Mouse (Mus musculus) brown adipose tissue, adult 24 weeks (tissue): ENCODE measurements around the gene Hbq1a. TPM values are rescaled to one million over a fixed set of nuclear protein-coding genes. Genes with fewer than 3 reads are reported as not detected.
"Not testable (repeated sequence)": the region's sequence is repeated elsewhere in the genome, so short reads cannot be mapped to it uniquely, and the experiment has no call there.

Source experiments
- H3K27ac ChIP-seq: fragments of 200-500 bp; replicated peaks from 2 replicates; pipeline ENCODE4 v1.5.1; 2012; ENCODE audit warnings: low read depth, mild to moderate bottlenecking, low read length
- H3K4me1 ChIP-seq: fragments of 200-500 bp; 2 replicates; pipeline ENCODE4 v1.6.1; 2012; ENCODE audit warnings: low read length, mixed read lengths; ENCODE audit not compliant: control insufficient read depth, insufficient read depth, insufficient read length
- H3K4me3 ChIP-seq: fragments of 200-500 bp; 2 replicates; pipeline ENCODE4 v1.5.1; 2012; ENCODE audit warnings: low read depth, mild to moderate bottlenecking, low read length, moderate library complexity; ENCODE audit not compliant: insufficient read depth
- polyA plus RNA-seq: library from polyadenylated mRNA; stranded (reverse); fragments of >200 nt; gene quantifications from 2 replicates; pipeline ENCODE4 v1.2.4, GENCODE M21; 2012; ENCODE audit not compliant: missing spikeins, insufficient read depth, insufficient read length

The Hbq1a gene
- not detected in 2 replicates for polyA plus RNA-seq

DNA sequence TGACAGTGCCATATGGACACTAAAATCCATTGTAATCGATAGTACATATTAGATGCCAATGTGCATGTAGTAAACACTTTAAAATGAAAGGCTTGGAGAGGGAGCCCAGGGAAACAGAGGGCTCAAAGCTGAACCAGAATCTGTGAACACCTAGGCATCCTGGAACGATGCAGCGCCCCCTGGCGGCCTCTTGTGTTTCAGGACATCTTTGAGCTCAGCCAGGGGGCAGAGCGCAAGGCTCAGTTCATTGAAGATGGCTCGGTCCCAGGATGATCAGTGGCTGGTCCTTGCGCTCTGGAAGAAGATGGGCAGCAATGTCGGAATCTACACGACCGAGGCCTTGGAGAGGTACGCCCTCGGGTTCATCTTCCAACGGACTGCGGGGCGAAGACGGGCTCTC lies at the start of gene Hbq1a:
Hbq1a (plus strand) TSS at position 205 of the 400 bp plus-strand sequence.
- not testable (repeated sequence) for H3K4me3 ChIP-seq, H3K4me1 ChIP-seq, H3K27ac ChIP-seq

- Histone ChIP-seq H3K27ac (no peak overlapping the region), H3K4me1 (no peaks in the 10 kb centered on the region), H3K4me3 (no peak overlapping the region)
Measured at GRCm38 (mm10) chr11:32250880-32251763, 48.7 kb upstream of the Hbq1a start.

- Histone ChIP-seq H3K4me3 (no peak overlapping the region), H3K4me1 (no peaks in the 10 kb centered on the region), H3K27ac (no peak overlapping the region)
Measured at GRCm38 (mm10) chr11:32253121-32253520, 46.7 kb upstream of the Hbq1a start.

DNA sequence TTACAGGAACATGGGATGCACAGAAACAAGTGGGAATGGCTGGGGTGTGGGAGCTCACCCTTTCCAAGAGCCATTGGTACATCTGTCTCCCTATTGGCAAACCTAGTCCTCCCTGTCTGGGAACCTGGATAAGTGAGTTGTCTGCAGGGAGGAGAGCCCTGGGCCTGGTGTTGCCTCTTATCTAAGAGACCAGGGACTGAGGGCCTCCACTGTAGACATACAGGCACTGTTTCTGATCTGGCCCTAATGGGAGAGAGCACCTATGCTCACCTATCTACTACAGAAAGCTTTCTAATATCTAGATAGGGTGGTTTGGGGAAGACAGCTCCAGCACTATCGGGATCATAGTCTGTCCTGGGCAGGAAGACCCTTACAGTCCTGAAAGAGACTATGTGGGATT lies 43.7 kb upstream of the Hbq1a start:
- Histone ChIP-seq H3K27ac (no peak overlapping the region), H3K4me3 (no peak overlapping the region)

DNA sequence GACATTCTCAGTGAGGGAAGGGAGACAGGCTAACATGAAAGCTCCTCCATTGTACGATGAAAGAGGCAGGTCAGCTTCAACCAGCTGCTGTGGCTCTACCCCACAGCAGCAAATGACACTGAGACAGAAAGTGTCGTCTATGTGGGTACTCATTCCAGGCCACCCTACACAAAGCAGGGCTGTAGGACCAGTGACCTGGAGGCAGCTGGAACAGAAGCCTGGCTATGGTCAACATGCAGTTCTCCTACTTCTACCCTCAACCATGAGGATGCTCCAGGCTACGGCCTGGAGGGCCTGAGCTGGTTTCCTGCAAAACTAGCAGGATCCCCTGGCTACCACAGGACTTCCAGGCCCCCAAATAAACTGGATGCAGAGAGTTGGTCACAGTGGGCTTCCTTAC lies 43.3 kb upstream of the Hbq1a start:
- Histone ChIP-seq H3K4me3 (no peak overlapping the region), H3K4me1 (no peaks in the 10 kb centered on the region), H3K27ac (no peak overlapping the region)

More for the DNA sequence above, 43.7 kb upstream of the Hbq1a start:
- H3K4me1 ChIP-seq: no peaks in the 10 kb centered on the region

- Histone ChIP-seq H3K4me3 (no peak overlapping the region), H3K4me1 (no peaks in the 10 kb centered on the region), H3K27ac (no peak overlapping the region)
Measured at GRCm38 (mm10) chr11:32262674-32263415, 37.0 kb upstream of the Hbq1a start.

DNA sequence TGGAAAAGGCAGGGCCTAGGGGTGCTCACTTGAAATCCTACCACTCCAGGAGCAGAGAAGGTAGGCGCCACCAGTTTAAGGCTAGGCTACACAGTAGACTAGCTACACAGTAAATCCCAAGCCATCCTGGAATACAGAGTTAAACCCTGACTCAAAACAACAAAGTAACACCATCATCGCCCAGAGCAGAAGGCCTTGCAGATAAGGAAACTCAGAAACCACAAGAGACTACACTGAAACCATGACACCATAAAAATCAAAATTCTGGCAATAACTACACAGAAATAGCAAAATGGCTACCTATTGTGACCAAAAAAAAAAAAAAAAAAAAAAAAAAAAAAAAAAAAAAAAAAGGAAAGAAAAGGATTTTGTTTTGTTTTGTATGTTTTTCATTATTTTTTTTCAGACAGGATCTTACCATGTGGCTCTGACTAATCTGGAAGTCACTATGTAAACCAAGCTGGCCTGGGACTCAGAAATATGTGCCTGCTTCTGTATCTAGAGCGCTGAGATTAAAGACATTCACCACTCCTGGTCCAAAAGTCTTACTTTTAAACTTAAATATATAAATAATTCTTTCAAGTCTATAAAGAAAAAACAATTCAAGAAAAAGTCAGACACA lies 34.6 kb upstream of the Hbq1a start:
- no peaks in the 10 kb centered on the region for H3K4me1 ChIP-seq
- H3K4me3 ChIP-seq: no peak overlapping the region
- no peak overlapping the region for H3K27ac ChIP-seq

GRCm38 (mm10) chr11:32266194-32266593 lies 33.7 kb upstream of the Hbq1a start:
- H3K27ac ChIP-seq: no peak overlapping the region
- H3K4me3 ChIP-seq: no peak overlapping the region

DNA sequence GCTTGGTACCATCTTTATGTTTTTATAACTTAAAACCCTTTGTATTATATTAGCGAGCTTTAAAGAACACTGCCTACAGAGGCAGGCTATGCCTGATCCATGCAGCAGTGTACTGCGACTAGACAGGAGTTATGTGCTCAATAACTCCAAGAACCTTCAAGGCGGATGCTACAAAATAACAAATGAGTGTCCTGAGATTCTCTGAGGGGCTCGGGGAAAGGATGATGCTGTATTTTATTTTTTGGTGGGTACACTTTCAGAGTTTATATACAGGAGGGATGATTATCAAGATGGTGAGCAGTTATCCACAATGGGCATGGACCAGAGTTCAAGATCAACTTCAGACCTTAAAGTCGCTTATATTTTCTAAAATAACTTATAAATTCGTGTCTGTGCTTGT lies 33.1 kb upstream of the Hbq1a start:
- Histone ChIP-seq H3K4me1 (no peaks in the 10 kb centered on the region), H3K4me3 (peak overlapping the region; percentile 98), H3K27ac (peak overlapping the region; percentile 91)

More at GRCm38 (mm10) chr11:32266194-32266593, 33.7 kb upstream of the Hbq1a start:
- no peaks in the 10 kb centered on the region for H3K4me1 ChIP-seq

DNA sequence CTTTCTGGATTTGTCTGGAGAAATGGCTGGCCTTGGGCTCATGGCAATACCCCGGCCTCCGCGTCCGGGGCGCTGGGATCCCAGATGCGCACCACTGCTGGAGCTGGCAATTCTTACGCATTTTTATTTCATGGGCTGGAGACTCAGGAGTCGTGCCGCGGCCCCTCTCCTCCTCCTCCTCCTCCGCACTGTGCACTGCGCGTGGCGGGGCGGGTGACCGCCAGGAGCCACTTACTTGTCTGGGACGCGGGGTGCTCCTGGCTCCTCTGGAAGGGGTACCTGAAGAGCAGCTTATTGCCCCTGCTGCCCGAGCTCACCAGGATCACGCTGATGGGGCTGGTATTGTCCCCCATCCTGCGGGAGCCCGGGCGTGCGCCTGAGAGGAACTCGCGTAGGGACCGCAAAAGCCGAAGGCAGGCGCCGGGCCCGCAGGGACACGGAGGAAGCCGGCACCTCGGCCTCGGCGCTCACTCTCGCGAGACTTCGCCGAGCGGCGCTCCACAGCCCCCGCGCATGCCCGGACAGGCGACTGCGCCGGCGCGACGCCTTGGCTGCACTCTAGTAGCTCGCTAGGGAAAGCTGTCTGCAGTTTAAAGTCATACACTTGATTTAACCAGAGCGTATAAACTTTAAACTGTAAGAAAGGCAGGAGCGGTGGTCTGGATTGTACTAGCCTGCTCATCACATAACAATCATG lies 32.5 kb upstream of the Hbq1a start, which contains the start of gene Nprl3:
Nprl3 (minus strand) TSS at position 520 of the 697 bp plus-strand sequence.
- Histone ChIP-seq H3K27ac (peak within 1 kb of the TSS; percentile 91), H3K4me1 (no peaks in the 10 kb centered on the region), H3K4me3 (peak within 1 kb of the TSS; percentile 98)

DNA sequence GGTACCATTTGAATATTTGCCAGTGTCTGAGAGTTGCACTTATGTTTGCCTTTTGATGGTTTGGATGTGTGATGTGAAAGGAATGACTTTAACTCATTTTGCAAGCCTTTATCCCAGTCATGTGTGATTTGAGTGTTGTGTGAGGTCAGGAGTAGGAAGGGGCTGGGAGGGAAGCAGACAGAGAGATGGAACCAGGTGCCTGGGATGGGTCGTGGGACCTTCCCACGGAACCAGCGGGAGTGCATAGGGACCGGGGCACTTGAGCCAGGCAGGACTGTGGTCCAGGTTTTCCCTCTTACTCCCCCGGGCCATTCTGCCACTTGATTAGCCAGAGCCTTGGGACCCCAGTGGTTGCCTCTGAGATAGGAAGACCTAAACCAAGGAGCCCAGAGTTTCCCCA lies 31.9 kb upstream of the Hbq1a start:
- peak overlapping the region; percentile 41; the same call in 1 of the 2 replicates for H3K4me3 ChIP-seq
- no peaks in the 10 kb centered on the region for H3K4me1 ChIP-seq
- H3K27ac ChIP-seq: no peak overlapping the region

GRCm38 (mm10) chr11:32268952-32269351 lies 30.9 kb upstream of the Hbq1a start:
- no peak overlapping the region for H3K4me3 ChIP-seq
- no peak overlapping the region for H3K27ac ChIP-seq
- no peaks in the 10 kb centered on the region for H3K4me1 ChIP-seq

DNA sequence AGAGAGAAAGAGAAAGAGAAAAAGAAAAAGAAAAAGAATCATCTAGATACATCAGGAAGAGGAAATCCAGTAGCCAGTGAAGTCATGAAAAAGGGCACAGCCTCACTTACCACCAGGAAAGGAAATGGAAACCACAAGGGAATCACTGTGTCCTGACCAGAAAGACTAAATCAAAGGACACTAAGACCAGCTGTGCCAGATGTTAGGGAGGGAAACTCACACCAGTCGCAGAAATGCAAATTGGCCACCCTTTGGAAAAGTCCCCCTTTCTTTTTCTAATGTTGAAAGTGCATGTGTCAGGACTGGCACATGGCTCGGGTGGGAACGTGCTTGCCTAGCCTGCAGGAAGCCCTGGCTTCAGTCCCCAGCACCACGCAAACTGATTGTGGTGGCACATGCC lies 28.7 kb upstream of the Hbq1a start:
- no peaks in the 10 kb centered on the region for H3K4me1 ChIP-seq
- no peak overlapping the region for H3K27ac ChIP-seq
- H3K4me3 ChIP-seq: no peak overlapping the region

DNA sequence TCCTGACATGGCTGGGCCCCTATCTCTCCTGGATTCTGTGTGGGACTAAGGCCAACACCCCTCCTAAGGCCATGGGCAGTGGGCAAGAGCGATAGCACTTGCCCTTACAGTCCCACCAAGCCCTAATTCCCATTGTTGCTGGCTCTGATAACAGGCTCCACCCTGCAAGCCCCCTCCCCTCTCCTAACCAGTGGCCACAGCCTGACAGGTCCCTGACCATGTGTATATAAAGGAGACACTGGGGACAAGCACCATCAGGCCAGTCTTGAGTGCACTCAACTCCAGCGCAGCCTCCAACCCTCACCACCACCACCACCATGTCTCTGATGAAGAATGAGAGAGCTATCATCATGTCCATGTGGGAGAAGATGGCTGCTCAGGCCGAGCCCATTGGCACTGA lies 23.5 kb upstream of the Hbq1a start, which contains the start of gene Hba-x:
Hba-x (plus strand) TSS at position 54 of the 400 bp plus-strand sequence.
- no peaks in the 10 kb centered on the region for H3K4me1 ChIP-seq
- H3K4me3 ChIP-seq: no peak within 1 kb of the TSS
- H3K27ac ChIP-seq: no peak within 1 kb of the TSS
